Mouse (Mus musculus) stomach, postnatal 0 days (tissue): ENCODE measurements at regions not wholly inside any gene's neighbourhood (a gene's known extent, or its start where the extent isn't known, plus 50 kb on each side); places are given as distances from the start of the nearest gene placed in this dataset.

Source experiments
- CTCF ChIP-seq: IDR thresholded peaks from 2 replicates; pipeline ENCODE4 v1.5.1; 2016; ENCODE audit warnings: antibody characterized with exemption, low read depth, mild to moderate bottlenecking, moderate library complexity
- EP300 ChIP-seq: optimal IDR thresholded peaks from 2 replicates; pipeline ENCODE3; 2016; ENCODE audit warnings: antibody characterized with exemption

DNA sequence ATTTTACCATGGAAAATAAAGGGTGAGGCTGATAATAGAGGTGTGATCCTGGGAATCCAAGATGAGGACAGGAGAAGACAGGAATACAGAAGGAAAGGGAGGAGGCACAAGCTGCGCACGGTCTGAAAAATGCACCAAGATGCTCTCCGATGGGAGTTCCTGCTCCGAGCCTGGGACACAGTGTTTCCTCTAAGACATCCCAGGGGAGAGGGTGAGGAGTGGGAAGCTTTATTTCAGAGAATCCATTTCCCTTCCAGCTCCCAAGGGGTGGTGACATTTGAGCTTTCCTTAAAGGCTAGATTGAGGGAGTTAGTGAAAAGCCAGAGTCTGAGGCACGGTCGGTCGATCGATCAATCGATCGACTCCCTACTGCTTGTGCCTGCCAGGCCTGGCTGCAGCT is 212.7 kb upstream of the Nabp1 start:
- TF ChIP-seq CTCF (no peak), EP300 (no peak)
